In the genomic region with DNA sequence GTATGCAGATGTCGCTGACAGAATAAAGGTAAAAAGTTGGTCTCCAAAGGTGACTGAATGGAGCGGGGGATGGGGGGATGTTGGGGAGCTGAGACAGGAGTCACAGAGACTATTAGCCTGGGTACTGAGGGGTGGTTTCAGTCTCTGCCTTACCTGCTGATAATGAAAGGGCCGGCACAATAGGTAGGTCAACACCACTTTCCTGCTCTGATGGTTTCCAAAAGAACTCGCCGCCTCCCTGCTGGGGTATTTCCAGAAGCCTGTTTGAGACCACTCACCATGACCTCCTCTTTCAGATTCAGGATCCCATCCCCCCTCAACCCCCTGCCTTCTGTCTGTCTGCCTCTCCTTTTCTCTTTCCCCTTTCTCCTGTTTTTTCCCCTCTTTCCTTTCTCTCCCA, we compare ENCODE assay signal across 28 mouse cellular contexts. TPM values are rescaled to one million over a fixed set of nuclear protein-coding genes. Genes with fewer than 3 reads are reported as not detected.
DNase-seq lines count a peak whose midpoint lies in the region; ATAC-seq and TF ChIP-seq lines count a peak whose summit lies in the region.
"Had no signal": no experiment of that assay in that cellular context is flagged by ENCODE, and none has a peak within 500 bp of the region (broad histone marks: within the 10 kb centered on the region; RNA-seq: fewer than 3 reads in every experiment).

No protein-coding gene starts in this region.

- no peak for ATAC-seq in heart, postnatal 0 days (ENCODE audit: insufficient read depth, low read depth)
- ATAC-seq in lung, embryonic 15.5 days (ENCODE audit: borderline replicate concordance, extremely low read depth, low FRiP score, low TSS enrichment), result no peak
- ATAC-seq: forebrain, postnatal 0 days; hindbrain, embryonic 16.5 days; intestine, embryonic 15.5 days; liver, postnatal 0 days had no signal

- H3K4me2 ChIP-seq in heart, postnatal 0 days (ENCODE audit: low read depth, low read length), result no peak overlapping the region
- H3K4me2 ChIP-seq in lung, embryonic 15.5 days, result 0 out of 2 replicates have a peak overlapping the region, but pooled peaks have one; percentile 5
- H3K4me2 ChIP-seq: embryonic facial prominence, embryonic 15.5 days; intestine, embryonic 15.5 days; limb, embryonic 12.5 days; liver, embryonic 11.5 days; neural tube, embryonic 13.5 days; stomach, embryonic 15.5 days had no signal

- H3K4me3 ChIP-seq in heart, postnatal 0 days (ENCODE audit: low read depth, low read length), result no peak overlapping the region
- H3K4me3 ChIP-seq in lung, embryonic 15.5 days, result no peak overlapping the region
- H3K4me3 ChIP-seq in ES-Bruce4 (ENCODE audit: low read depth, low read length), result no peak overlapping the region
- H3K4me3 ChIP-seq: embryonic facial prominence, embryonic 15.5 days; heart, adult 2 months; intestine, embryonic 15.5 days; limb, embryonic 12.5 days; megakaryocyte, embryonic 14.5 days; neural tube, embryonic 13.5 days; stomach, embryonic 15.5 days had no signal

- no peaks in the 10 kb centered on the region for H3K36me3 ChIP-seq in heart, postnatal 0 days (replicated peaks; ENCODE audit: control insufficient read depth, insufficient read depth, low read length)
- H3K36me3 ChIP-seq in lung, embryonic 15.5 days, result no peaks in the 10 kb centered on the region
- H3K36me3 ChIP-seq in ES-Bruce4 (ENCODE audit: control insufficient read depth, insufficient read depth, low read length, poor library complexity, severe bottlenecking), result no peaks in the 10 kb centered on the region
- H3K36me3 ChIP-seq: embryonic facial prominence, embryonic 15.5 days; intestine, embryonic 15.5 days; limb, embryonic 12.5 days; neural tube, embryonic 13.5 days; stomach, embryonic 15.5 days had no signal

- TF ChIP-seq POLR2A in ES-Bruce4 (IDR thresholded peaks at IDR 0.05; ENCODE audit: insufficient read depth, low read length), result no peak

- TF ChIP-seq CTCF in heart, postnatal 0 days (IDR thresholded peaks at IDR 0.05; ENCODE audit: low read depth), result no peak
- TF ChIP-seq CTCF in ES-Bruce4 (IDR thresholded peaks at IDR 0.05; ENCODE audit: low read depth, low read length), result no peak

- TF ChIP-seq EP300 in heart, postnatal 0 days (IDR thresholded peaks at IDR 0.05; ENCODE audit: low read depth), result no peak
- peak; percentile 81 for TF ChIP-seq EP300 in ES-Bruce4 (IDR thresholded peaks at IDR 0.05; ENCODE audit: insufficient read depth, low read depth, low read length)

- 53% methylated on average over 5 of the region's 5 CpGs for WGBS in heart, postnatal 0 days
- 33% methylated on average over 5 of the region's 5 CpGs for WGBS in lung, embryonic 15.5 days

- intact Hi-C loops in heart, postnatal 14 days (cut with DNase I), result no loop called here

- H3K9ac ChIP-seq in heart, postnatal 0 days (replicated peaks; ENCODE audit: low read depth, low read length), result no peak overlapping the region
- H3K9ac ChIP-seq in lung, embryonic 15.5 days, result no peak overlapping the region
- H3K9ac ChIP-seq in ES-Bruce4 (ENCODE audit: low read depth, poor library complexity, severe bottlenecking), result no peak overlapping the region
- H3K9ac ChIP-seq: embryonic facial prominence, embryonic 15.5 days; forebrain, postnatal 0 days; intestine, embryonic 15.5 days; limb, embryonic 12.5 days; liver, postnatal 0 days; neural tube, embryonic 13.5 days; stomach, embryonic 15.5 days had no signal

- H3K27me3 ChIP-seq in heart, postnatal 0 days (ENCODE audit: control insufficient read depth, insufficient read depth, low read length), result no peaks in the 10 kb centered on the region
- no peaks in the 10 kb centered on the region for H3K27me3 ChIP-seq in lung, embryonic 15.5 days
- no peaks in the 10 kb centered on the region for H3K27me3 ChIP-seq in ES-Bruce4 (ENCODE audit: control insufficient read depth, insufficient read depth, low read length, poor library complexity, severe bottlenecking)
- H3K27me3 ChIP-seq: intestine, embryonic 15.5 days; stomach, embryonic 15.5 days had no signal

- no peak for DNase-seq in heart, postnatal 0 days (ENCODE audit: low spot score)
- DNase-seq in heart, postnatal 14 days, result no peak
- no peak for DNase-seq in lung, postnatal 14 days
- peak; percentile 13 for DNase-seq in ZHBTc4 (ENCODE audit: low read depth, low spot score)
- DNase-seq in testis, postnatal 14 days (ENCODE audit: low spot score), result no peak
- DNase-seq: adrenal gland, adult 2 months; cerebellum, adult 11 months; cerebellum, adult 9-11 months; forebrain, postnatal 0 days; gastrocnemius, postnatal 25 days; heart, adult 2 months; heart, postnatal 36 days; kidney, postnatal 14 days; layer of hippocampus, postnatal 36 days; liver, postnatal 0 days; midbrain, embryonic 14.5 days; right cerebral cortex, adult 18-20 months; right cerebral cortex, postnatal 4 days had no signal

- H3K27ac ChIP-seq in heart, postnatal 0 days (ENCODE audit: low read depth), result peak overlapping the region; percentile 38; the same call in 1 of the 2 replicates
- peak overlapping the region; percentile 64 for H3K27ac ChIP-seq in lung, embryonic 15.5 days
- peak overlapping the region; percentile 94 for H3K27ac ChIP-seq in ES-Bruce4 (ENCODE audit: insufficient read depth, low read length)
- H3K27ac ChIP-seq: embryonic facial prominence, embryonic 15.5 days; heart, adult 2 months; intestine, embryonic 15.5 days; limb, embryonic 12.5 days; neural tube, embryonic 13.5 days; stomach, embryonic 15.5 days had no signal

- H3K9me3 ChIP-seq in heart, postnatal 0 days (replicated peaks; ENCODE audit: control insufficient read depth, low read length), result no peaks in the 10 kb centered on the region
- H3K9me3 ChIP-seq in lung, embryonic 15.5 days, result no peaks in the 10 kb centered on the region
- H3K9me3 ChIP-seq in ES-Bruce4 (replicated peaks; ENCODE audit: control insufficient read depth, insufficient read depth, low read length, poor library complexity, severe bottlenecking), result peaks cover 12% of the 10 kb centered on the region
- H3K9me3 ChIP-seq: embryonic facial prominence, embryonic 15.5 days; intestine, embryonic 15.5 days; limb, embryonic 12.5 days; megakaryocyte, embryonic 14.5 days; neural tube, embryonic 13.5 days; stomach, embryonic 15.5 days had no signal

- no peaks in the 10 kb centered on the region for H3K4me1 ChIP-seq in heart, postnatal 0 days (ENCODE audit: control insufficient read depth, insufficient read depth)
- peaks cover 14% of the 10 kb centered on the region for H3K4me1 ChIP-seq in lung, embryonic 15.5 days
- H3K4me1 ChIP-seq in ES-Bruce4 (ENCODE audit: control insufficient read depth, insufficient read depth, low read length), result peaks cover 11% of the 10 kb centered on the region
- H3K4me1 ChIP-seq: limb, embryonic 12.5 days; stomach, embryonic 15.5 days had no signal

RNA-seq across cellular contexts. Expression of a gene that starts 9.5 kb away (rescaled TPM):
- total RNA-seq in heart, postnatal 0 days (2014; rRNA removed; ENCODE audit: low replicate concordance), result 54.8 and 77.9 TPM in 2 replicates
- polyA plus RNA-seq in heart, postnatal 0 days (2015; fragmentation: Nextera tagmentation; extraction: Ambion mirVana), result 20.4 and 22.8 TPM in 2 replicates
- total RNA-seq in heart, postnatal 14 days (2021), result 10 to 100 TPM; 60.0 to 64.1 TPM
- polyA plus RNA-seq in lung, embryonic 15.5 days (2015; fragmentation: Nextera tagmentation; extraction: Ambion mirVana), result 22.4 and 27.6 TPM in 2 replicates
- 51.7 and 58.6 TPM in 2 replicates for polyA plus RNA-seq in ES-Bruce4 (2011; ENCODE audit: insufficient read depth, insufficient read length, low read depth, missing spikeins)

RNA-seq across cellular contexts. Expression of a gene that starts 36.6 kb away (rescaled TPM):
- total RNA-seq in heart, postnatal 0 days (2014; rRNA removed; ENCODE audit: low replicate concordance), result 5.8 and 5.9 TPM in 2 replicates
- 3.0 and 3.5 TPM in 2 replicates for polyA plus RNA-seq in heart, postnatal 0 days (2015; fragmentation: Nextera tagmentation; extraction: Ambion mirVana)
- total RNA-seq in heart, postnatal 14 days (2021), result 1 to 10 TPM; 1.8 to 3.3 TPM
- polyA plus RNA-seq in lung, embryonic 15.5 days (2015; fragmentation: Nextera tagmentation; extraction: Ambion mirVana), result 21.0 and 23.3 TPM in 2 replicates
- polyA plus RNA-seq in ES-Bruce4 (2011; ENCODE audit: insufficient read depth, insufficient read length, low read depth, missing spikeins), result 24.9 and 25.1 TPM in 2 replicates

Comparison
In these comparisons a context has a peak if more than half of its experiments do, and no peak if none do; other contexts are left out.
1. H3K27ac ChIP-seq: peak in every context shown above with its lines; median percentile 94 in ES-Bruce4; 64 in lung, embryonic 15.5 days; 38 in heart, postnatal 0 days.